Comparison of ENCODE assay signal across 9 mouse cellular contexts in genomic region chr8:124265798-124266197, GRCm38 (mm10). TPM values are rescaled to one million over a fixed set of nuclear protein-coding genes. Genes with fewer than 3 reads are reported as not detected.
DNase-seq lines count a peak whose midpoint lies in the region; ATAC-seq and TF ChIP-seq lines count a peak whose summit lies in the region.
"Had no signal": no experiment of that assay in that cellular context is flagged by ENCODE, and none has a peak within 500 bp of the region (broad histone marks: within the 10 kb centered on the region; RNA-seq: fewer than 3 reads in every experiment).

No protein-coding gene starts in this region.

- no peak overlapping the region for H3K4me3 ChIP-seq in heart, embryonic 11.5 days (ENCODE audit: low read depth, low read length)
- H3K4me3 ChIP-seq in liver, embryonic 15.5 days (replicated peaks) = no peak overlapping the region
- H3K4me3 ChIP-seq in left cerebral cortex, adult 2 months = no peak overlapping the region
- H3K4me3 ChIP-seq: neural tube, embryonic 13.5 days had no signal

- H3K27me3 ChIP-seq in heart, embryonic 11.5 days (ENCODE audit: control insufficient read depth, insufficient read depth, low read length) = no peaks in the 10 kb centered on the region
- H3K27me3 ChIP-seq in liver, embryonic 15.5 days = no peaks in the 10 kb centered on the region
- H3K27me3 ChIP-seq: neural tube, embryonic 13.5 days had no signal

- TF ChIP-seq CTCF in left cerebral cortex, adult 2 months (IDR thresholded peaks at IDR 0.05) = no peak

- no peak overlapping the region for H3K4me2 ChIP-seq in heart, embryonic 11.5 days
- H3K4me2 ChIP-seq in liver, embryonic 15.5 days = no peak overlapping the region
- H3K4me2 ChIP-seq: neural tube, embryonic 13.5 days had no signal

- ATAC-seq in heart, embryonic 11.5 days (replicated peaks; ENCODE audit: insufficient number of reproducible peaks, low FRiP score, low TSS enrichment) = peak; percentile 70
- ATAC-seq in liver, embryonic 15.5 days (ENCODE audit: insufficient read depth) = peak; percentile 69

- 49% methylated on average over 8 of the region's 8 CpGs for WGBS in heart, embryonic 11.5 days (ENCODE audit: insufficient replicate concordance)
- 38% methylated on average over 8 of the region's 8 CpGs for WGBS in liver, embryonic 15.5 days (ENCODE audit: insufficient replicate concordance)

- H3K9me3 ChIP-seq in heart, embryonic 11.5 days (replicated peaks; ENCODE audit: control insufficient read depth, low read length) = no peaks in the 10 kb centered on the region
- H3K9me3 ChIP-seq in liver, embryonic 15.5 days (replicated peaks) = no peaks in the 10 kb centered on the region
- H3K9me3 ChIP-seq: neural tube, embryonic 13.5 days had no signal

- intact Hi-C loops in left cerebral cortex, adult 2 months (cut with DNase I) = no loop called here

- H3K27ac ChIP-seq in heart, embryonic 11.5 days (ENCODE audit: low read depth, low read length) = no peak overlapping the region
- H3K27ac ChIP-seq in liver, embryonic 15.5 days (replicated peaks) = no peak overlapping the region
- H3K27ac ChIP-seq in left cerebral cortex, adult 2 months = no peak overlapping the region
- H3K27ac ChIP-seq: neural tube, embryonic 13.5 days had no signal

- 0 out of 2 replicates have a peak overlapping the region, but pooled peaks have one; percentile 23 for H3K9ac ChIP-seq in heart, embryonic 11.5 days (ENCODE audit: low read depth, low read length)
- H3K9ac ChIP-seq in liver, embryonic 15.5 days = no peak overlapping the region

- H3K4me1 ChIP-seq in heart, embryonic 11.5 days (ENCODE audit: control insufficient read depth, insufficient read depth, low read length) = peaks cover 33% of the 10 kb centered on the region
- H3K4me1 ChIP-seq in liver, embryonic 15.5 days (replicated peaks) = peaks cover 36% of the 10 kb centered on the region

- DNase-seq in gastrocnemius, adult 8-10 months (ENCODE audit: low spot score in 2 of 2) = peak; percentile 36 to 53
- DNase-seq in gastrocnemius, postnatal 10 days = no peak
- peak; percentile 50 to 55 for DNase-seq in CD8-positive naive resting alpha-beta T cell, adult 2 months (ENCODE audit: low read depth in 2 of 2, low spot score in 2 of 2)
- no peak for DNase-seq in thymus, adult 18-20 months
- no peak for DNase-seq in spleen, adult 12 weeks (ENCODE audit: low spot score)
- no peak for DNase-seq in left cerebral cortex, adult 2 months (ENCODE audit: extremely low spot score in 1 of 2, low spot score in 2 of 2)

- no peaks in the 10 kb centered on the region for H3K36me3 ChIP-seq in heart, embryonic 11.5 days (ENCODE audit: control insufficient read depth, insufficient read depth, low read length)
- no peaks in the 10 kb centered on the region for H3K36me3 ChIP-seq in liver, embryonic 15.5 days (replicated peaks)

RNA-seq across cellular contexts. Expression of gene Galnt2, which starts 34.6 kb away (rescaled TPM):
- 10 to 100 TPM; 43.1 to 54.1 (median 49.5) TPM for total RNA-seq in gastrocnemius, adult 8-10 months (2022)
- total RNA-seq in gastrocnemius, postnatal 10 days (2021) = 10 to 100 TPM; 40.8 to 46.3 TPM
- polyA plus RNA-seq in heart, embryonic 11.5 days (2014; fragmentation: Nextera tagmentation; extraction: Ambion mirVana) = 63.2 and 72.3 TPM in 2 replicates
- 16.0 and 17.0 TPM in 2 replicates for polyA plus RNA-seq in liver, embryonic 15.5 days (2015; fragmentation: Nextera tagmentation; extraction: Ambion mirVana)
- total RNA-seq in left cerebral cortex, adult 2 months (2021) = 10 to 100 TPM; 53.0 to 58.8 TPM

Comparison
In these comparisons a context has a peak if more than half of its experiments do, and no peak if none do; other contexts are left out.
1. DNase-seq: peak in gastrocnemius, adult 8-10 months (2 of 2) and CD8-positive naive resting alpha-beta T cell, adult 2 months (2 of 2); none in gastrocnemius, postnatal 10 days (single experiment), thymus, adult 18-20 months (0 of 2), spleen, adult 12 weeks (single experiment) and left cerebral cortex, adult 2 months (0 of 2).